Mouse (Mus musculus) CH12F3 (cell line): ENCODE data around the gene Ncbp3.
"Not testable (repeated sequence)": the region's sequence is repeated elsewhere in the genome, so short reads cannot be mapped to it uniquely, and the experiment has no call there.

Experiments
- in situ Hi-C: fragments of 300-500 bp; cut with MboI; formaldehyde crosslinking; loops from 2 replicates; pipeline ENCODE4 v1.14.3; 2020; ENCODE audit warnings: low sequenced_read_pairs

Gene Ncbp3

DNA sequence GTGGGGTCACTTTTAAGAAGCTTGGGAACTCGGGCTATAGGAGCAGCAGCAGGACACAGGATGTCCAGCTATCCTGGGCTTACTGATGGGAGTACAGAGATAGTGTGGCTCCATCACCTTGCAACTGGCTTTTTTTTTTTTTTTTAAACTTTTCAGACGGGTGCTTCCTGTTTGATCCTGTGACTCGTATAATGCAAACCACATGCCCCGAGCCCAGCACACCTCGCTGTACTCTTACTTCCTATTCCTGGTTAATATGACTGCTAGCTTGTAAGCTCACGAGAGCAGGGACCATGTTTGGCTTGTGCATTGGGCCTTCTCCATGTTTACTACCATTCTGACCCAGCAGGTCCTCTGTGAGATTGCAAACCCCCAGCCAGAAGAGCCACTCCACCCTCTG is 36.7 kb downstream of the Ncbp3 start:
- in situ Hi-C loops: no loop called here

DNA sequence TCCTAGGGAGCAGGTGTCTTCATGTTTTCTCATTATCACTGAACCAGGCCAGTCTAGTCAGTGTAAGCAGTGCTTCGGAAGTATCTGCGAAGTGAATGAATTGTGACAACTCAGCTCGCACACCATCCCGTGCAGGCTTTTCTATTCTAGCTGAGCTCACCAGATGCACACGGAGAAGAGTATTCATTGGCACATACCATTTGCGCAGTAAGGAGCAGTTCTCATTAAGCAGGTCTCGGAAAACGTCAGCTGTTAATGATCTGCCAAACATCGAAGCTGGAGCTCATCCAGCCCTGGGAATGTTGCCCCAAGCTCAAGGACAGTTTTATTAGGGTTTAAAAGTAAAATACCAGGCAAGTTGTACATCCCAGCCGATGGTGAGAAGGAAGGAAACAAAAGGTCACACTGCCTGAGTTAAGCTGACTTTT is 37.2 kb downstream of the Ncbp3 start:
- in situ Hi-C loops: no loop called here

DNA sequence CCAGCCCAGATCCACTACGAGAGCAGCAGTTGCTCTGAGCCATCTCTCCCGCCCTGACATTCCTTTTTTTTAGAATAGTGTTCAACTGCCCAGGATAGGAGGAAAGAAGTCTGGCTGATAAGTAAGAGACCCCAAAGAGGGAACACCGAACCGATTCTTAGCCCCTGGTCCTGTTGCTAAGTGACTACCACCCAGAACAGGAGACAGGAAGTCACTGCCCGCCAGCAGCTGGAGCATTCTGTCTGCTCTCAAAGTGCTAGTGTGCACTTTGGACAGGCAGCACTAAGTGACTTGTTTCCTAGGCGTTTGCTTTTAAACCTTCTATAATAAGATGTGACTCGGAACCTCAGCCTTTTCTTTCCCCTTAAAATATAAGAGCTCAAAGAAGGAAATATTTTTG is 37.8 kb downstream of the Ncbp3 start:
- in situ Hi-C loops: no loop called here

DNA sequence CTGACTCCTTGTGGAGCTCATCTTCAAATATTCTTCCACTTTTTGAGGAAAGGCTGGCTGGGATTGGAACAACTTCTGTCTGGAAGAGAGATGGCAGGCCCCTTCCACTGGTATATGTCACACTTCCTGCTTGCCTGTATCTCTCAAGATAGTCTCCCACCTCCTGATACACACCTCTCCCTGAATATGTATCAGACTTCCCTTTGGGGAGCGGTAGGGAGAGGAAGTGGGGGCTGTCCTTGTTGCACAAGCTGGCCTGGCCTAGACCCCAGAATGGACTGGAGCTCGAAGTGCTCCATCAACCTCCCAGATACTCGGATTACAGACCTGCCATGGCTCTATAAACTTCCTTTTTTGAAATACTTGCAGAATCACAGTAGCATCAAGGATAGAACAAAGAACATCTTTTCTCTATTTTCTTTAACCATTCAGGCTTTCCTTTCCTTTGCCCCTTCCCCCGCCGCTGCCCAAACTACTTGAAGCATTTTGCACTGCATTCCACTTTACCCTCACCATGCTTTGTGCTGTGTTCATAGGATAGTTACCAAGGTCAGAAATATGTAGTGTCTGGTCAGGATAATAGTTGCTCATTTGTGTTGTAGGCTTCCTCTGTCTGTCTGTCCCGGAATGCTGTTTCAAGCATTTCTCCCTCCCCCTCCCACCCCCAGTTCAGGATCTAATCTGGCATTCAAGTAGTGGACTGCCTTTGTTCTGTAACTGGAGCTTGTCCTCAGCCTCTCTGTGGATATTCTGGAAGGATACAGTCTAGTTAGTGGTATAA is 40.3 kb downstream of the Ncbp3 start:
- in situ Hi-C loops: no loop called here

DNA sequence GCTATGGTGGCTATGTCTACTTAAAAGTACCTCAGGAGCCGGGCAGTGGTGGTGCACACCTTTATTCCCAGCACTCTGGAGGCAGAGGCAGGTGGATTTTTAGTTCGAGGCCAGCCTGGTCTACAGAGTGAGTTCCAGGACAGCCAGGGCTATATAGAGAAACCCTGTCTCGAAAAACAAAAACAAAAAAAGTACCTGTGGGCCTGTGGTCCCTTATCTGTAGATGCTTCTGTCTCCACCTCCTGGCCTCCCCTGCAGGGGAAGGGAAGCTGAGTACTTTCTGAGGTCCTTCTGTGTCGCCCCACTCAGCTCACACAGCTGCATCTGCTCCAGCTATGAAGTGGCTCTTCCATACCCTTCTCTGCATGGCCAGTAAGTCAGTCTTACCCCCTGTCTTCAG is 42.7 kb downstream of the Ncbp3 start, which contains the start of gene Itgae:
TSS of gene Itgae (plus strand) at position 301 of the 400 bp plus-strand sequence.
- in situ Hi-C loops: no loop called here

DNA sequence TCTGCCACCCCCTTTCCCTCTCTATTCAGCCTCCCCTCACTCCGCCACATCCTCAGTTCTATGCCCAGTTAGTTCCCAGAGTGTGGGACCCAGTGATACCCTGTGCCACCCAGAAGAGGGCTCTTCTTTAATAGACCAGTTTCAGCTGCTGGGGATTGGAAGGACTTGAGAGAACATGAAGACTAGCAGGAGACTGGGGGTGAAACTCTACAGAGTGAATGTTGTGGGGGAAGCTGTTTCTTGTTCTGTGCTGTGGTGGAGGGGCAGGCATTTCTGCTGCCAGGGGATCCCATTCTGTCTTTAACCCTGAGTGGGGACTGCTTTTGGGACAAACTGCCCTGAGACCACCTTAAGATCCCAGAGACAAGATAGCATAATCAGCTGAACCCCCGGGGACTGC is 43.2 kb downstream of the Ncbp3 start:
- in situ Hi-C loops: no loop called here

DNA sequence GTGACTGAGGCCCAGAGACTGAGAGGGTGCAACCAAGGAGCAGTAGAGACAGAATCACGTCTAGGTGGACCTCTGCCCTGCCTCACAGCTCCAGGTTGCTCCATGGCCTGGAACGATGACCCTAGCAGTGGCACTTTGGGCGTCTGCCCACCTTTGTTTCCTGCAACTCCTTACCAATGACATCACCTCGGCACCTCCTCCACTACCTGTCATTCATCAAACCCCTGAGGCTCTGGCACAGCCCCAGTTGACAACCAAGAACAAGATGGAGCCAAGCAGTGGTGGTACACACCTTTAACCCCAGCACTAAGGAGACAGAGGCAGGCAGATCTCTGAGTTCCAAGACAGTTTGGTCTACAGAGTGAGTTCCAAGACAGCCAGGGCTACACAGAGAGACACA is 44.5 kb downstream of the Ncbp3 start:
- in situ Hi-C loops: no loop called here

DNA sequence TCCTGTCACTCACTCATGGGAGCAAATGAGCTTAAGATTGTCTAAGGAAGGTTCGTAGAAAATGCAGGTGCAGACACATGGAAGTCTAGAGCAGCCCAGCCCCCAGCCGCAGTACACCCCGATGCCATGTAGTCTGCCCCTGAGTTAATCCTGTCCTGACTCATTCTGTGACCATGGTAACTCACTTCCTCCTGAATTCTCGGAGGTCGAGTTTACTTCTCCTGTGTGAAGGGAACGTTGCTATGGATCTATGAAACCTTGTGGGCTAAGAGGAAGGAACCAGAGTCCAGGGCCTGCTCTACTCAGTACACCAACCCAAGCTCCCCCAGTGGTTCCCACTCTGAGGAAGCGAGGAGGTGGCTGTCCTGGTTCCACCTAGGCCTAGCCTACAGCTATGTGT is 45.3 kb downstream of the Ncbp3 start:
- in situ Hi-C loops: no loop called here

DNA sequence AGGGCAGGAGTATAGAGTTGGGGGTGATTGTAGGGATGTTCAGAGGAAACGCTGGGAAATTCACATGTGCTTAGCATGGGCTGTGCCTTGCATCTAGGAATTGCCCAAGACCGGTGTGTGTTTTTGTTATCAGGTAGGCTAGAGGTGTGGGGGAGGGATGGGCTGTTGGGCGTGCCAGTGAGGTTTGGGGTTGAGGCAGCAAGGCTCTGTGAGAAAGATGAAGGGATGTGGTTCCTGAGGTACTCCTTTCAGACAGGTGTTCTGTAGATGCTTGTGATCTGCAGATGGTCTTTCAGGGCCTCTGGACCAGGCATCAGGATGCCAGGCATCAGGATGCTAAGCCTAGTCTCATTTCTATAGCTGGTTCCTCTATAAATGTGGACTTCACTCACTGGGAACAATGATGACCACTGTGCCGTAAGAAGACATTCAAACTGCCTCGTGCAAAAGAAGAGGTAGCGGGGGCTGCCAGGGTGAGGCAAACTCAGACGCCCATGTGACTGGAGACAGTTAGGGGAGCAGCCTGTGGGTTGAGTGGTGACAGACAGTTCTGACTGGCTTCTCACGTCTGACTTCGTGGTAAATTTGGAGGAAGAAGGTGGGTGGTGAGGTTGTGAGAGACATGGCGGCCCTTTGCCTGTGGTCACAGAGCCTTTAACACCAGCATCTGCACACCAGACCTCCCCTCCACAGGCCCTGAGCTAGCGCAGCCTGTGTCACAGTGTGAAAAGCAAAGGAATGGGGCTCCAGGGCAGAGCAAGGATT is 46.8 kb downstream of the Ncbp3 start:
- in situ Hi-C loops: no loop called here

DNA sequence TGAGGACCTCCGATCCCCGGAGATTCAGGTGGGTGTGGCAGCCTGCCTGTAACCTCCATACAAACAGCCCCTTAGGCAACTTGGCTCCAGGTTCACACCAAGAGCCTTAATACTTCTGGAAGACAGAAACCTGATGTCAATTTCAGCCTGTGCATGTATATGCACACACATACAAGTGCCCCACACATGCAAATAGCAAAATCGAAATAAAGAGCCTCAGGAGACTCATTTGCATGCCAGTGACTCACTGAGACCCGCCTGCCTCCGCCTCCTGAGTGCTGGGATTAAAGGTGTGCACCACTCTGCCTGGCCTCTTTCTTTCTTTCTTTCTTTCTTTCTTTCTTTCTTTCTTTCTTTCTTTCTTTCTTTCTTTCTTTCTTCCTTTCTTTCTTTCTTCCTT is 51.3 kb downstream of the Ncbp3 start:
- in situ Hi-C loops: no loop called here

DNA sequence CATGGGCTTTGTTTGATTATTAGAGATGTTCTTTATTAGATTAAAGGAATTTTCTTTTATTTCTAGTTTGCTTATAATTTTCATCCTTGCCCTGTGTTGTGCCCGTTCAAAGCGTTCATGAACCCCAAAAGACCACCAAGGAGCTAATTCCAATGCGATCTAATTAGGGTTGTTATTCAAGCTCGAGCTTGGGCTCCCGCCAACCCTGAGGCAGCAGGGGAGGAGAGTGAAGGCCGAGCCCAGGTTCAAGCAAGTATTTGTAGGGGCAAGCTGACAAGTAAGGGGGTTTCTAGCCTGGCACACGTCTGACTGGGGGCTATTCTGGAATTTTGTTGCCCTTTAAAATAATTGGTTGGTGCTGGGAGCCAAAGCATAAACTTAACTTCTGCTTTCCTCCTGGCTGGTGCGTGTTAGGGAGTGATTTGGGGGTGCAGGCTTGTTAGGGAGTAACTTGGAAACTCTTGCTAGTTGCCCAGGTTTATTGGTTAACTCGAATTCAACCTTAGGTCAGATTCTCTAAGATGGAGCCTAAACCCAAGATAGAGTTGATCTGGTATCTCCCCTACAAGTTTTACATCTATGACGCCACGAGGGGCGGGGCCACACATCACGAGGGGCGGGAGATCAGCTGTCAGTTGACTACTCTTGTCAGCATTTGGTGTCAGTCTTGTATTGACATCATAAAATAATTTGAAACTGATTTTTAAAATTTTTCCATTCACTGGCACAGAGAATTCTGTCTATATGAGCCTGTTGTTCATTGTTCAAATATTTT is 52.6 kb downstream of the Ncbp3 start:
- in situ Hi-C loops: no loop called here

DNA sequence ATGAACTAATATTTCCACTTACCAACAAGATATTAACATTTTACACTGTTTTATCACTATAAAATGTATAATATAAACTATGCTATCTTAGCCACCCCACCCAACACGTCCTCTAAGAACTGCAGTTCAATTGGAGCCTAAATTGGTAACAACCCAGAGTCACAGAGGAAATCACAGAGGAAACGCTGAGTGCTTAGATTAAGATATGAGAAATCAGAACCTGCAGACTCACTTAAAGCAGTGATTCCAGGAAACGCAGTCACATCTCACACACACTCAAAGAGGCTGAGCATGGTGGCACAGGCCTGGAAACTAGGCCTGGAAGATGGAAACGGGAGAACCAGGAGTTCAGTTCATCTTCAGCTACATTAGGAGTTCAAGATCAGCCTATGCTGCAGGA is 53.7 kb downstream of the Ncbp3 start:
- in situ Hi-C loops: no loop called here

DNA sequence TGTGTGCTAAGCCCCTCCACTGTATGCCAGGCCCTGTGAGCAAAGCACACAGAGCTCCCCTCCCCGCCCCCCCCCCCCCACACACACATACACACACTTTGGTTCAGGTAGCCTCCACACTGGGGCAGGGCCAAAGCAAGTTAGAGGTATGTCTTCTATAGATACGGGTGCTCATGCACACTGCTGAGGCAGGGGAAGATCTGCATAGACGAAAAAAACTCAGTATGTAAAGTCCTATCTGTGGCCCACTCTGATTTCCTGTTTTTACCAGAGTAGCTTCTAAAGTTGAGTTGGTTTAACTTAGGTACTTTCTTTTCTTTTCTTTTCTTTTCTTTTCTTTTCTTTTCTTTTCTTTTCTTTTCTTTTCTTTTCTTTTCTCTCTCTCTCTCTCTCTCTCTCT is 57.7 kb downstream of the Ncbp3 start:
- in situ Hi-C loops: no loop called here

DNA sequence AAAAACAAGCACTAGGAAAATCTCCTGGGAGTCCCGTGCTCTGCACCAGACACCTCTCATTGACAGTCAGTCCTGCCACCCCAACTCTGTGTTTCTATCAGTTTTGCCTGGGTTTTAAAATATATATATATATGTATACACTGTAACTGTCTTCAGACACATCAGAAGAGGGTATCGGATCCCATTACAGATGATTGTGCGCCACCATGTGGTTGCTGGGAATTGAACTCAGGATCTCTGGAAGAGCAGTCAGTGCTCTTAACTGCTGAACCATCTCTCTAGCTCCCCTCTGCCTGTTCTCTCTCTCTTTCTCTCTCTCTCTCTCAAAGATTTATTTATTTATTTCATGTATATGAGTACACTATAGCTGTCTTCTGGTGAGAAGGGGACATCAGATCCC is 59.8 kb downstream of the Ncbp3 start:
- in situ Hi-C loops: not testable (repeated sequence)

DNA sequence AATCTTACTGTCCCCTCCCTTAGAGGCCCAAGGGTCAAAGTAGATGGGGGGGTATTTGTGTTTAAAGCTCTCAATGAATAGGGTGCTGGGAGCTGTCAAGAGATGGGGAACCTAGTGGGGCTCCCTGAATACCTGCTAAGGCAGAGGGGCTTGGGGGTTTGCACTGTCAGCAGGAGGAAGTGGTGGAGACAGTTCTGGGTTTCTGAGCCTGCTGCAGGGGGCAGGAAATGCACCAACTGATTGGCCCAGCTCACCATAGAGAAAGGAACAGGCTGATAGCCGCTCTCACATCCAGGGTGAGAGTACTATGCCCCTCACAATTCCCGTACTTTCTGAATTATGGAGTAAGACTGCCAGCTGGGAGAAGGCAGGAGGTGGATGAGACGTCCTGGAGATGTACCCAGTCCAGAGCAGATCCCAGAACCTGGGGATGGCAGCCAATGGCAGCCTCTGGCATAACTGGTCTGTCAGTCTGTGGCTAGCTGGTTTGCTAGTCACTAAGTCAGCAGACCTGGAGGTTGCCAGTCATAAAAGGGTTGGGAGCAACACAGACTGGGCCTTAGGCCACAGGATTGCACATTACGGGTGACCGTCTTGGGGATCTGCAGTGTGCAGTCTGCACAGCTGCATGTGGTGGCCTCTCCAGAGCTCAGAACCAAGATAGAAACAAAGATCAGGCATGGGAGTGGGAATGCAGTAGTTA is 60.8 kb downstream of the Ncbp3 start:
- in situ Hi-C loops: no loop called here

DNA sequence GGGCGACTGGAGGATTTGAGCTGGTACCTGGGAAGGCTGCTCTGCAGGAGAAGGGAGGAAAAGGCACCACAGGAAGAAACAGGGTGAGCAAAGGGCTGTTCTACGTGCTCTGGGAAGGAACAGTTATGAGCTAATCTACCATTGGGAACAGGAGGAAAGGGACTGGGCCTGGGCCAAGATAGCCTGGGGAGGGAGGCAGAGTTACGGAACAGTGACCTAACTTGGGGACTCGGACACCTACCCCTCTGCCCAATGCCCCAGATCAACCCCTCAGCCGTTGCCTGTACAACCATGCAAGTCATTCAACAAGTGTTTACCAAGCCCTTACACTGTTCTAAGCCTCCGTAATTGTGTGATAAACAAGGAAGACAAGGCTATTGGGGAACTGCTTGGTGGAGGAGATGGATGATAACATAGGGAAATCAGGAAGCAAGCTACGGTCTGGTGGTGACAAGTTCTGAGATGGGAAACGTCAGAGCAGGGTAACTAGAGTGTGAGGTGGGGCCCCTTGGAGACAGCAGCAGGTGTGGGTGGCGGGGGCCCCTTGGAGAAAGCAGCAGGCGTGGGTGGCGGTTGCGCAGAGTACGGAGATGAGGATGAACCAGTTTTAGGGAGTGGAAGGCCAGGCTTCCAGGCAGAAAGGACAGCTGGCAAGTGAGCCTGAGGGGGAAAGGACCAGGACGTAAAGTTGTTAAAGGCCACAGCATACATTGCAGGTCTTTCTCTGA is 61.5 kb downstream of the Ncbp3 start:
- in situ Hi-C loops: no loop called here

DNA sequence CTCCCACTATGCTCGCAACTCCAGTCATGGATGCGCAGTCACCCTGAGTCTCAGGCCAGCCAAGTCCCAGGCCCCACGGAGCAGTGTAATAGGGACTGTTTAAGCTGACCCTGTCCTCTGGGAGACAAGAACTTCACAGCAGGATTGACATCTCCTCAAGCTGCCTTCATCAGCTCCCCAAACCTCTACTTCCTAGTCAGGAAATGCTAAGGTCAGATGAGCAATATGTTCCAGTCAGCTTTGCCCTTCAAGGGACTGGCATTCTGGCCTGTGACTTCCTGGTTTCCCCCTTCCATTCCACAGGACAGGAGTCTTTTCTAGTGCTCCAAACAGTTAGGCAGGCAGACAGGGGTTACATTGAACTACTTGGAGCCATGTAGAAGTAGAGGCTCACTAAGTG is 62.4 kb downstream of the Ncbp3 start:
- in situ Hi-C loops: no loop called here

DNA sequence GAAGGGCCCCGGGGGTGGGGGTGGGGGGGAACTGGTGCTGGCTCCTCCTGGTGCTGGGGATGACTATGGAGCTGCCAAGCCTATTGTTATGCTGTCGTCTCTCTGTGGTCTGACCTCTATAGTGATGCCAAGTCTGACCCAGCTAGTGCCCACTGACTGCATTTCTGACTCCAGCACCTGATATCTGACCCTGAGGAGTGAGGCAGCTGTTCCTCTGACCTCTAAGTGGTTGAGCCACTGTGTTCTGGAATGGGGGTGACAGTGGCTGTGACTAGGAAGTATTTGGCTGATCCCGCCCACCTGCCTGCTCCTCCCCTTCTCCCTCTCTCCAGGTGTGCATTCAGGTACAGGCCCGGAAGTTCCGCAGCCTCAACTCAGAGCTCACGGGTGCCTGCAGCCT is 63.8 kb downstream of the Ncbp3 start:
- in situ Hi-C loops: no loop called here

DNA sequence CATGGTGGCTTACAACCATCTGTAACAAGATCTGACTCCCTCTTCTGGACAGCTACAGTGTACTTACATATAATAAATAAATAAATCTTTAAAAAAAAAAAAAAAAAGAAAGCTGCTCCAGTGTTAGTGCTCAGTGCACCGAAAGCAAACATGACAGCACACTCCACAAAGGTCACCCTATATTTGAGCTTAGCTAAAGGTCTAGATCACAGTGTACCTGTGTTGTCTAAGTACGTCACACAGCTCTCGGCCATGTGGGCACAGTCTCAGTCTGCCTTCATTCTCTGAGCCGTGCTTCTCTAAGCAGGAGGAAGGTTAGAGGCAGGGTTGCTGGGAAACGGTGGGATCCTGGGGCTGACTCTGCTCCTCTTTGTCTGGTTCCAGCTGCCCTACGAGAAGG is 78.9 kb downstream of the Ncbp3 start:
- in situ Hi-C loops: no loop called here

DNA sequence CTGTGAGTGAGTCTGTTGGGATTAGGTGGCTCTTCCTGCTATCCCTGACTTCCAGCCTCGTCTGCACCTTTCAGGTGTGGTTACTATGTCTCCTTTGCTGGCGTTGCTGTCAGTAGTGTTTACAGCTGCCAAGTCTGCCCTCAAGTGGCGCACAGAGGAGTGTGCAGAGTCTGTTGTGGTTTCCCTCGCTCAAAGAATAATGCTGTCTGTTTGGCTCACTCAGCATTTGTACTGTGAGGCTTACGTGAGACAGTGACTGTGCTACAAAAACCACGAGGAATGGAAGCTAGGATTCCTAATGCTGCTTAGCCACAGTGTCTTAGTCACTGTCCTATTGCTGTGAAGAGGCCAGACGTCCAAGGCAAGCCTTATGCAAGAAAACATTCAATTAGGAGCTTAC is 83.4 kb downstream of the Ncbp3 start:
- in situ Hi-C loops: no loop called here
